Mouse (Mus musculus) kidney, adult 11 months (tissue): ENCODE results near the gene Ndufaf7.
A peak's percentile ranks its signal among the peaks of the same experiment; 100 is the strongest.

ENCODE experiments used
- DNase-seq: peaks from one replicate; pipeline ENCODE4 v3.0.0; 2022

Ndufaf7 gene

GRCm38 (mm10) chr17:78966092-78966883, 29.4 kb downstream of the Ndufaf7 start:
- no peak for DNase-seq

DNA sequence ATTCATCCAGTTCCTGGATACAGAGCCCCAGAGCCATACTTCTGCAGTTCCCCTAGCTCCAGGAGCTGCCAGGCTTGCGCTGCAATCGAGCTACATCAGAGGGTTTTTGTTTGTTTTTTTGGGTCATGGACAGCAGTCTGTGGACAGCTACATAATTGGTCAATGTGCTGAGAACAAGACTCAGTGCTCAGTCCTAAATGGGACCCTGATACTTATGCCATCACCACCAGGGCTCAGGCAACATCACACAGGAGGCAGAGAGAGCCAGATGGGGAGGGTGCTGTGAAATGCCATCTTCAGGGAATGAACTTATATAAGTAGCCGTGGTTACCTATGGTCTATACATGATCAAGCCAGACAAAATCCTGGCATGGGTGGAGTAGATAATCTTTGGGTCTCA, 31.6 kb downstream of the Ndufaf7 start:
- no peak for DNase-seq

GRCm38 (mm10) chr17:78983166-78983565, 46.2 kb downstream of the Ndufaf7 start:
- DNase-seq, result no peak

GRCm38 (mm10) chr17:78983736-78984135, 46.8 kb downstream of the Ndufaf7 start:
- DNase-seq, result no peak

- DNase-seq, result peak; percentile 12
These were observed 52.1 kb downstream of the Ndufaf7 start for GRCm38 (mm10) chr17:78989015-78989414.

DNA sequence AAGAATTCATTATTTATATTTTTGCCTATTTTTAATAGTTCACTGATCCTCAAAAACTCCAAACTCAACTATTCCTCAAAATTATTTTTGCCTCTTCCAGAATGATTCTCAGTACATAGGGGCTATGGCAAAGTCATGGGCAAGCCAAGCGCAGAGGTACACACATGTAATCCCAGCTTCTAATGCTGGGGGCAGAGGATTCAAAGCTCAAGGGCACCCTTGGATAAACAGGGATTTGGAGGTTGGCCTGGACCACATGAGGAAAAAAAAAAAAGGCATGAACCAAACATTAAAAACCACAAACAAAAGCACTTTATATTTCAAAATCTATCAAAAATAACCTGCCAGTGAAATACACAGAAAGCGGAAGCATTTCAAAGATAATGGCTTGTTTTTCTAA, 54.6 kb downstream of the Ndufaf7 start:
- DNase-seq, result no peak

DNA sequence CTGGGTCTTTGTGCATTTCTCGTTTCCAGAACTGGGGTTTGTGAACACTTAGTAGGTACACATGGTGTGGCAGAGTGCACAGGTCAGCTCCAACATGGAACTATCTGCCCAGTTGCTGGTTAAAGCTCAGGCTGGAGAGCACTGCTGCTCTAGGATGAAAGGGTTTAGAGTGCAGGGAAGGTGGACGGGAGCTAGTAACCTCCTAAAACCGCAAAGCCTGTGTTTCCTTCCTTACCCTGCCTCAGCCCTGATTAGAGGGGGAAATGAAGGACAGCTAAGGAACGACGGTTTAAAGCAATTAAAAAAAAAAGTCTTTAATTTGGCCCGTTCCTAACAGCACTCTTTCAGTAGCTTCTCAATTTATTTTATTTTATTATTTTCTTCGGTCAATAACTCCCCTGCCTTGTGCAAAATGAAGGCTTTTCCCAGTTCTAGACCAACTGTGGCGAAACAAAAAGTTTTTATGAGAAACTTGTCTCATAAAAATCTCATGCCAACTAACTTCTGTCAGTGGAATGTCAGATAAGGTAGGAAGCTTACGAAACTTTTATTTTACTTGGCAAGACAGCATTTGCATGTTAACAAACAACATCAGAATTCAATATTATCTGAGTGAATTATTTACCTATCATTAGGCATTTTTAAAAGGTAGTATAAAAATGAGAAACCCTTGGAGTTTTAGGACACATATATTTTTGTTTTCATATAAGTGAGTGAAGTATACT, 55.5 kb downstream of the Ndufaf7 start:
- no peak for DNase-seq

- no peak for DNase-seq
These were observed 56.7 kb downstream of the Ndufaf7 start for GRCm38 (mm10) chr17:78993670-78994069.

DNA sequence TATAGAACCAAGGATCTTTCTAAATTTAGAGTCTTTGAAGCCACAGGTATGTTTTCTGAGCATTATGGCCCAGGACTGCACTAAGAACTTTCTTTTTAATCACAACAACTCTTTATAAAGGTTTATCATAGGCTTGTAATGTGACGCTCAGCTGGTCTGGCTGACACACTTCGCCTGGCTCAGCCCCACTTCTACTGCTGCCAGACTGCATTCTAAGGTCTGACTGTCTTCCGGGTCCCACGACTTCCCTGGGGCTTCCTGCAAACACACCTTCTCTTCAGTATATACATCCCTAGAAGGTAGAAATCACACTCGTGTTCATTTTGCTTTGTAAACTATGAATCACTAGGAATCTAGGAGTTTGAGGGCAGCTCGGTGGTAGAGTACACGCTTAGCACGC, 57.4 kb downstream of the Ndufaf7 start:
- no peak for DNase-seq

DNA sequence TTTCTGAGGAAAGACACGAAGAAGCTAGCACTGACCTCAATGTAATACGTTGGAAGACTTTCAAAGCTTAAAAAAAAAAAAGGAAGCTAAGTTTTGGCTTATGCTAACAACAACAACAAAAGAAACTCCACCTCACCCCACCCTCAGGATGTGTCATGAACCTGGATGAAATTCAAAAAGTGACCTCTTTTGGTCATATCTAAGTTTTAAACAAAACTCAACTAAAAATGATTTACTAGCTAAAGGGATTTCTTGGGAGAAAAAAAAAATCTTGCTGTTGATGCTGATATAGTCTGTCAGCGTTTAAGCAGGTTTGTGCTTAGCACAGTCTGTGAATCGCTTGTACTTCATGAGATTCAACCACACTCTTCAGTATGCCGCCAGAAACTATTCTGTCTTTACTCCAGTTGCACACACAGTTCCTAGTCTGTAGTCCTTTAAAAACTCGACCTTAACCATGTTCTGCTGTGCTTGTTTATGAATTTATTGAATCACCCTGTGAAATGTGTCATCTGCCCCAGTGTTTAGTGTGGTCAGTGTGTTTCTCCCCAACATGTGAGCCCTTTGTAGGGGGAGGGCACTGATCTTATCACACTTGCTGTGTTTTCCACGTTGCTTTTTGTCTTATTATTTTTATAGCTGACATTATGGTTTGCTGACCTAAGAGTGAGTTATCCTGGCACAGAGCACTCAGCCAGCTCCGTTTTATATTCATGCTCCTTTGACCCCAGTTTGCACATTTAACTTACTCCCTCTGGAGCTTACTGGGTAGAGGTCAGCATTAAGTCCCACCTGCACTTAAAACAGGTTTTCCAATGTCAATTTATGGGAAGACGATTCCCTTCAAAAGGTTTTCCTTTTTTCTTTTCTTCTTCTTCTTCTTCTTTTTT, 58.2 kb downstream of the Ndufaf7 start:
- DNase-seq, result peak; percentile 24
